Mouse (Mus musculus) brain, embryonic 18.5 days (tissue): Measurements from ENCODE around the gene Clec4d.

Experiments used
- DNase-seq: peaks from one replicate; pipeline ENCODE4 v3.0.0-alpha.2; 2012; ENCODE audit warnings: low read depth, low spot score

Gene Clec4d

GRCm38 (mm10) chr6:123308033-123308432 is 46.1 kb downstream of the Clec4d start, which contains the start of gene Vmn2r19:
TSS of gene Vmn2r19 (plus strand) at chr6:123308333.
- no peak for DNase-seq
